Mouse (Mus musculus): ENCODE results near the gene Dlg5. TPM values are rescaled to one million over a fixed set of nuclear protein-coding genes. Genes with fewer than 3 reads are reported as not detected.

Gene Dlg5
- polyA plus RNA-seq, 1 experiment, result 40.9 TPM

GRCm38 (mm10) chr14:24164721-24165367, 80.9 kb downstream of the Dlg5 start:
- Histone ChIP-seq H3K9ac (ENCODE audit: low read depth, poor library complexity, severe bottlenecking) (no peak overlapping the region), H3K4me1 (ENCODE audit: control insufficient read depth, insufficient read depth, low read length) (no peaks in the 10 kb centered on the region), H3K27me3 (ENCODE audit: control insufficient read depth, insufficient read depth, low read length, poor library complexity, severe bottlenecking) (no peaks in the 10 kb centered on the region), H3K36me3 (ENCODE audit: control insufficient read depth, insufficient read depth, low read length, poor library complexity, severe bottlenecking) (no peaks in the 10 kb centered on the region; the same call in 1 of the 2 replicates), H3K9me3 (replicated peaks; ENCODE audit: control insufficient read depth, insufficient read depth, low read length, poor library complexity, severe bottlenecking) (no peaks in the 10 kb centered on the region), H3K4me3 (ENCODE audit: low read depth, low read length) (no peak overlapping the region), H3K27ac (ENCODE audit: insufficient read depth, low read length) (no peak overlapping the region)
- no peak for TF ChIP-seq POLR2A (IDR thresholded peaks at IDR 0.05; ENCODE audit: insufficient read depth, low read length)
- no peak for TF ChIP-seq CTCF (IDR thresholded peaks at IDR 0.05; ENCODE audit: low read depth, low read length)
- no peak for TF ChIP-seq EP300 (IDR thresholded peaks at IDR 0.05; ENCODE audit: insufficient read depth, low read depth, low read length)

- no peak for TF ChIP-seq CTCF (IDR thresholded peaks at IDR 0.05; ENCODE audit: low read depth, low read length)
- TF ChIP-seq POLR2A (IDR thresholded peaks at IDR 0.05; ENCODE audit: insufficient read depth, low read length), result no peak
- TF ChIP-seq EP300 (IDR thresholded peaks at IDR 0.05; ENCODE audit: insufficient read depth, low read depth, low read length), result no peak
- Histone ChIP-seq H3K36me3 (ENCODE audit: control insufficient read depth, insufficient read depth, low read length, poor library complexity, severe bottlenecking) (no peaks in the 10 kb centered on the region; the same call in none of the 2 replicates), H3K27me3 (ENCODE audit: control insufficient read depth, insufficient read depth, low read length, poor library complexity, severe bottlenecking) (no peaks in the 10 kb centered on the region)
These were observed 82.9 kb downstream of the Dlg5 start for GRCm38 (mm10) chr14:24162856-24163255.

GRCm38 (mm10) chr14:24148892-24149291, 96.8 kb downstream of the Dlg5 start:
- no peak overlapping the region for H3K4me3 ChIP-seq (ENCODE audit: low read depth, low read length)
- TF ChIP-seq EP300 (IDR thresholded peaks at IDR 0.05; ENCODE audit: insufficient read depth, low read depth, low read length) (0 out of 2 replicates have a peak, but pooled peaks have one; percentile 63), CTCF (IDR thresholded peaks at IDR 0.05; ENCODE audit: low read depth, low read length) (no peak), POLR2A (IDR thresholded peaks at IDR 0.05; ENCODE audit: insufficient read depth, low read length) (no peak)
- peaks cover 16% of the 10 kb centered on the region for H3K4me1 ChIP-seq (ENCODE audit: control insufficient read depth, insufficient read depth, low read length)
- 0 out of 2 replicates have a peak, but pooled peaks cover 4% of the 10 kb centered on the region for H3K9me3 ChIP-seq (replicated peaks; ENCODE audit: control insufficient read depth, insufficient read depth, low read length, poor library complexity, severe bottlenecking)
- H3K27me3 ChIP-seq (ENCODE audit: control insufficient read depth, insufficient read depth, low read length, poor library complexity, severe bottlenecking), result no peaks in the 10 kb centered on the region
- H3K27ac ChIP-seq (ENCODE audit: insufficient read depth, low read length), result peak overlapping the region; percentile 5; the same call in 1 of the 2 replicates
- H3K36me3 ChIP-seq (ENCODE audit: control insufficient read depth, insufficient read depth, low read length, poor library complexity, severe bottlenecking), result no peaks in the 10 kb centered on the region
- no peak overlapping the region for H3K9ac ChIP-seq (ENCODE audit: low read depth, poor library complexity, severe bottlenecking)

More at GRCm38 (mm10) chr14:24162856-24163255, 82.9 kb downstream of the Dlg5 start:
- Histone ChIP-seq H3K4me3 (ENCODE audit: low read depth, low read length) (no peak overlapping the region), H3K4me1 (ENCODE audit: control insufficient read depth, insufficient read depth, low read length) (no peaks in the 10 kb centered on the region), H3K9ac (ENCODE audit: low read depth, poor library complexity, severe bottlenecking) (no peak overlapping the region), H3K9me3 (replicated peaks; ENCODE audit: control insufficient read depth, insufficient read depth, low read length, poor library complexity, severe bottlenecking) (no peaks in the 10 kb centered on the region), H3K27ac (ENCODE audit: insufficient read depth, low read length) (no peak overlapping the region)

GRCm38 (mm10) chr14:24144821-24145220, 100.9 kb downstream of the Dlg5 start:
- no peaks in the 10 kb centered on the region for H3K36me3 ChIP-seq (ENCODE audit: control insufficient read depth, insufficient read depth, low read length, poor library complexity, severe bottlenecking)
- H3K27ac ChIP-seq (ENCODE audit: insufficient read depth, low read length), result peak overlapping the region; percentile 30
- no peaks in the 10 kb centered on the region for H3K27me3 ChIP-seq (ENCODE audit: control insufficient read depth, insufficient read depth, low read length, poor library complexity, severe bottlenecking)
- H3K9ac ChIP-seq (ENCODE audit: low read depth, poor library complexity, severe bottlenecking), result no peak overlapping the region
- H3K9me3 ChIP-seq (replicated peaks; ENCODE audit: control insufficient read depth, insufficient read depth, low read length, poor library complexity, severe bottlenecking), result 0 out of 2 replicates have a peak, but pooled peaks cover 4% of the 10 kb centered on the region
- H3K4me1 ChIP-seq (ENCODE audit: control insufficient read depth, insufficient read depth, low read length), result peaks cover 22% of the 10 kb centered on the region
- no peak overlapping the region for H3K4me3 ChIP-seq (ENCODE audit: low read depth, low read length)
- TF ChIP-seq EP300 (IDR thresholded peaks at IDR 0.05; ENCODE audit: insufficient read depth, low read depth, low read length) (no peak), CTCF (IDR thresholded peaks at IDR 0.05; ENCODE audit: low read depth, low read length) (no peak), POLR2A (IDR thresholded peaks at IDR 0.05; ENCODE audit: insufficient read depth, low read length) (no peak)

- peak overlapping the region; percentile 30 for H3K27ac ChIP-seq (ENCODE audit: insufficient read depth, low read length)
- 0 out of 2 replicates have a peak, but pooled peaks cover 4% of the 10 kb centered on the region for H3K9me3 ChIP-seq (replicated peaks; ENCODE audit: control insufficient read depth, insufficient read depth, low read length, poor library complexity, severe bottlenecking)
- peaks cover 20% of the 10 kb centered on the region for H3K4me1 ChIP-seq (ENCODE audit: control insufficient read depth, insufficient read depth, low read length)
- no peak overlapping the region for H3K4me3 ChIP-seq (ENCODE audit: low read depth, low read length)
- H3K36me3 ChIP-seq (ENCODE audit: control insufficient read depth, insufficient read depth, low read length, poor library complexity, severe bottlenecking), result no peaks in the 10 kb centered on the region
- TF ChIP-seq EP300 (IDR thresholded peaks at IDR 0.05; ENCODE audit: insufficient read depth, low read depth, low read length) (no peak), POLR2A (IDR thresholded peaks at IDR 0.05; ENCODE audit: insufficient read depth, low read length) (no peak), CTCF (IDR thresholded peaks at IDR 0.05; ENCODE audit: low read depth, low read length) (no peak)
- no peaks in the 10 kb centered on the region for H3K27me3 ChIP-seq (ENCODE audit: control insufficient read depth, insufficient read depth, low read length, poor library complexity, severe bottlenecking)
- no peak overlapping the region for H3K9ac ChIP-seq (ENCODE audit: low read depth, poor library complexity, severe bottlenecking)
These were observed 101.3 kb downstream of the Dlg5 start for GRCm38 (mm10) chr14:24144421-24144820.

- no peak overlapping the region for H3K4me3 ChIP-seq (ENCODE audit: low read depth, low read length)
These were observed 102.7 kb downstream of the Dlg5 start for GRCm38 (mm10) chr14:24142926-24143430.

More at GRCm38 (mm10) chr14:24142926-24143430, 102.7 kb downstream of the Dlg5 start:
- H3K27ac ChIP-seq (ENCODE audit: insufficient read depth, low read length), result no peak overlapping the region
- no peak overlapping the region for H3K9ac ChIP-seq (ENCODE audit: low read depth, poor library complexity, severe bottlenecking)
- H3K4me1 ChIP-seq (ENCODE audit: control insufficient read depth, insufficient read depth, low read length), result peaks cover 11% of the 10 kb centered on the region
- TF ChIP-seq CTCF (IDR thresholded peaks at IDR 0.05; ENCODE audit: low read depth, low read length) (no peak), EP300 (IDR thresholded peaks at IDR 0.05; ENCODE audit: insufficient read depth, low read depth, low read length) (no peak), POLR2A (IDR thresholded peaks at IDR 0.05; ENCODE audit: insufficient read depth, low read length) (no peak)
- H3K27me3 ChIP-seq (ENCODE audit: control insufficient read depth, insufficient read depth, low read length, poor library complexity, severe bottlenecking), result no peaks in the 10 kb centered on the region
- H3K9me3 ChIP-seq (replicated peaks; ENCODE audit: control insufficient read depth, insufficient read depth, low read length, poor library complexity, severe bottlenecking), result 0 out of 2 replicates have a peak, but pooled peaks cover 4% of the 10 kb centered on the region
- no peaks in the 10 kb centered on the region for H3K36me3 ChIP-seq (ENCODE audit: control insufficient read depth, insufficient read depth, low read length, poor library complexity, severe bottlenecking)

Data from ES-Bruce4 (cell line).